ENCODE assay signal across 26 mouse cellular contexts in genomic region chr9:107995513-107995912, GRCm38 (mm10). TPM values are rescaled to one million over a fixed set of nuclear protein-coding genes. Genes with fewer than 3 reads are reported as not detected.
"Had no signal": no experiment of that assay in that cellular context is flagged by ENCODE, and none has a peak within 500 bp of the region (broad histone marks: within the 10 kb centered on the region; RNA-seq: fewer than 3 reads in every experiment).

No protein-coding gene starts in this region.

- DNase-seq: gastrocnemius, postnatal 14 days; gastrocnemius, postnatal 36 days; heart, adult 18-20 months; heart, postnatal 10 days; kidney, adult 11 months; kidney, adult 2 months; kidney, adult 9 months; kidney, postnatal 14 days; kidney, postnatal 36 days; liver; liver, embryonic 13.5 days had no signal

- H3K36me3 ChIP-seq: heart, embryonic 12.5 days; hindbrain, embryonic 13.5 days; hindbrain, embryonic 15.5 days; kidney, embryonic 15.5 days; limb, embryonic 10.5 days; limb, embryonic 12.5 days; liver, embryonic 13.5 days; liver, embryonic 15.5 days had no signal

- H3K27ac ChIP-seq: hindbrain, embryonic 13.5 days; hindbrain, embryonic 15.5 days; hindbrain, postnatal 0 days; kidney, embryonic 15.5 days; kidney, postnatal 0 days; layer of hippocampus, adult 2 months; left cerebral cortex, adult 2 months; limb, embryonic 10.5 days; limb, embryonic 12.5 days; liver, embryonic 13.5 days; liver, embryonic 15.5 days had no signal

- H3K27me3 ChIP-seq: hindbrain, embryonic 15.5 days; kidney, embryonic 15.5 days; limb, embryonic 12.5 days had no signal

- H3K4me1 ChIP-seq: hindbrain, embryonic 13.5 days; hindbrain, embryonic 15.5 days; kidney, embryonic 15.5 days; limb, embryonic 12.5 days had no signal

- H3K9ac ChIP-seq: heart, embryonic 12.5 days; hindbrain, embryonic 13.5 days; hindbrain, embryonic 15.5 days; kidney, embryonic 15.5 days; limb, embryonic 12.5 days; liver, embryonic 13.5 days; liver, embryonic 15.5 days had no signal

- H3K9me3 ChIP-seq: heart, embryonic 12.5 days; hindbrain, embryonic 13.5 days; hindbrain, embryonic 15.5 days; kidney, embryonic 15.5 days; limb, embryonic 10.5 days; limb, embryonic 12.5 days; liver, embryonic 13.5 days; liver, embryonic 15.5 days had no signal

- H3K4me3 ChIP-seq: heart, embryonic 12.5 days; hindbrain, embryonic 13.5 days; hindbrain, embryonic 15.5 days; kidney, embryonic 15.5 days; layer of hippocampus, adult 2 months; left cerebral cortex, adult 2 months; limb, embryonic 10.5 days; limb, embryonic 12.5 days; liver, embryonic 13.5 days; liver, embryonic 15.5 days had no signal

RNA-seq across cellular contexts. Expression of gene Gm20662, which starts 0.6 kb away (rescaled TPM):
- total RNA-seq: gastrocnemius, postnatal 14 days; gastrocnemius, postnatal 36 days; heart, adult 8-10 months had no signal
- polyA plus RNA-seq: hindbrain, embryonic 15.5 days; hindbrain, postnatal 0 days; liver, embryonic 15.5 days had no signal

RNA-seq across cellular contexts. Expression of gene Cdhr4, which starts 3.2 kb away (rescaled TPM):
- total RNA-seq: gastrocnemius, adult 8-10 months had no signal

RNA-seq across cellular contexts. Expression of gene Gm20661, which starts 12.7 kb away (rescaled TPM):
- total RNA-seq: gastrocnemius, adult 8-10 months; gastrocnemius, postnatal 36 days; left cerebral cortex, postnatal 36 days had no signal
- polyA plus RNA-seq: large intestine, adult 2 months had no signal
